Mouse (Mus musculus): Measurements from ENCODE around the gene Baat.

- TF ChIP-seq CTCF (conservative IDR thresholded peaks at IDR 0.05; ENCODE audit: low read length) (no peak), NANOG (IDR thresholded peaks at IDR 0.05; ENCODE audit: borderline replicate concordance, low read length) (no peak), POU5F1 (IDR thresholded peaks at IDR 0.05; ENCODE audit: borderline replicate concordance, low read length) (no peak)
These were observed 50.2 kb downstream of the Baat start for GRCm38 (mm10) chr4:49456171-49456570.

Data from E14TG2a.4 (cell line).